Mouse (Mus musculus): ENCODE results near the gene Grm7.

The Grm7 gene

GRCm38 (mm10) chr6:111371581-111372349 lies 726.4 kb downstream of the Grm7 start:
- DNase-seq: peak; percentile 37

GRCm38 (mm10) chr6:111372626-111373380 lies 727.4 kb downstream of the Grm7 start:
- peak; percentile 26 for DNase-seq

- no peak for DNase-seq
Observed at GRCm38 (mm10) chr6:111380710-111381109, 735.3 kb downstream of the Grm7 start.

GRCm38 (mm10) chr6:111408750-111409149 lies 763.4 kb downstream of the Grm7 start:
- DNase-seq: no peak

GRCm38 (mm10) chr6:111424737-111425136 lies 779.4 kb downstream of the Grm7 start:
- DNase-seq: no peak

GRCm38 (mm10) chr6:111446228-111446627 lies 800.8 kb downstream of the Grm7 start:
- no peak for DNase-seq

GRCm38 (mm10) chr6:111447851-111448250 lies 802.5 kb downstream of the Grm7 start:
- no peak for DNase-seq

GRCm38 (mm10) chr6:111449054-111449783 lies 803.8 kb downstream of the Grm7 start:
- DNase-seq: no peak

GRCm38 (mm10) chr6:111481866-111482265 lies 836.5 kb downstream of the Grm7 start:
- DNase-seq: no peak

- DNase-seq: no peak
Observed at GRCm38 (mm10) chr6:111486081-111486480, 840.7 kb downstream of the Grm7 start.

GRCm38 (mm10) chr6:111487556-111487955 lies 842.2 kb downstream of the Grm7 start:
- DNase-seq: no peak

- no peak for DNase-seq
Observed at GRCm38 (mm10) chr6:111492166-111492565, 846.8 kb downstream of the Grm7 start.

- DNase-seq: no peak
Observed at GRCm38 (mm10) chr6:111499542-111499941, 854.2 kb downstream of the Grm7 start.

GRCm38 (mm10) chr6:111510768-111511459 lies 865.5 kb downstream of the Grm7 start:
- no peak for DNase-seq

- no peak for DNase-seq
Observed at GRCm38 (mm10) chr6:111512359-111512758, 867.0 kb downstream of the Grm7 start.

- no peak for DNase-seq
Observed at GRCm38 (mm10) chr6:111521229-111521628, 875.8 kb downstream of the Grm7 start.

- DNase-seq: no peak
Observed at GRCm38 (mm10) chr6:111522122-111522521, 876.7 kb downstream of the Grm7 start.

- no peak for DNase-seq
Observed at GRCm38 (mm10) chr6:111529985-111530384, 884.6 kb downstream of the Grm7 start.

GRCm38 (mm10) chr6:111558588-111558987 lies 913.2 kb downstream of the Grm7 start:
- no peak for DNase-seq

- DNase-seq: no peak
Observed at GRCm38 (mm10) chr6:111559459-111559858, 914.1 kb downstream of the Grm7 start.

GRCm38 (mm10) chr6:111561347-111561746 lies 916.0 kb downstream of the Grm7 start:
- no peak for DNase-seq

- no peak for DNase-seq
Observed at GRCm38 (mm10) chr6:111571471-111572088, 926.2 kb downstream of the Grm7 start.

Measured in right cerebral cortex, postnatal 25 days (tissue).